Mouse (Mus musculus): ENCODE results near the gene Pde4c. TPM values are rescaled to one million over a fixed set of nuclear protein-coding genes. Genes with fewer than 3 reads are reported as not detected.

Pde4c gene
- polyA plus RNA-seq, 1 experiment: not detected

DNA sequence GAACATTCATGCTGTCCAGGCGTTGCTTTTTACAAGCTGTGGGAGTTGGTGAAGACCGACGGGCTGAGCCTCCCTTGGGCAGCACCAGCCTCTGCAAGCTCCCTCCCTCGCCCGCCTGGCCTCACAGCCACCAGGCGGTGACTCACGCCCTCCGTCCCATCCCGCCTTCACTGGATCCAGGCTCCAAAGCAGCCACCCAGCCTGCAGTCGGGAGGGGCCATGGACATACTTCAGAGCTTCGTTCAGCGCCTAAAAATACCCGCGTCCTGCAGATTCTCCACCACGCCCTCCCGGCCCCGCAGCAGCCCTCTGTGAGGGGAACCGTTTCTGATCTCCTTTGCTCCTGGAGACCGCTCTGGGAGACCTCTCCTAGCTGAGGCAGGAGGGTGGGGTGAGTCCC, 41.3 kb upstream of the Pde4c start:
- Histone ChIP-seq H3K27ac (ENCODE audit: insufficient read depth, low read depth, low read length) (peak overlapping the region; percentile 77), H3K4me3 (ENCODE audit: insufficient read depth, low read depth, low read length) (peak overlapping the region; percentile 16; the same call in 1 of the 2 replicates), H3K4me1 (ENCODE audit: control insufficient read depth, insufficient read depth, low read length) (peaks cover 34% of the 10 kb centered on the region)
- TF ChIP-seq CTCF (IDR thresholded peaks at IDR 0.05; ENCODE audit: insufficient read depth, low read depth, low read length) (no peak), POLR2A (IDR thresholded peaks at IDR 0.05; ENCODE audit: insufficient read depth, low read depth, low read length) (no peak)
- 6% methylated on average over 19 of the region's 19 CpGs for WGBS

DNA sequence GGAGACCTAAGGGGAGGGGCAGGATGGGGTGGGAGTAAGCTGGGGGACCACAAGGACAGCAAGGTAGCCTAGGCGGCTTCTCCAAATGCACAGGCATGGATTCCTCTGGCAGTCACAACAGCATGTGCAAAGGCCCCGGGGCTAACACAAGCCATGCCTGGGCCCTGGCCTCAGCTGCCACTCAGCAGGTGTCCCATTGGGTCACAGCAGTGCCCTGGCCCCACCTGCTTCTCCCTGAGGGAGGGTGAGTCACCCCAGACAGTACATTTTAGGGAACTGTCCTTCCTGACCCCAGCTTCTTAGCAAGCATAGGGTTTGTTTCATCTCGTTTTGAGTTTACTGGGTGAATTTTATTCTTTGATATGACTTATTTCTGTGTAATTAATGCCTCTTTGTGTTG, 40.8 kb upstream of the Pde4c start:
- peak overlapping the region; percentile 16; the same call in 1 of the 2 replicates for H3K4me3 ChIP-seq (ENCODE audit: insufficient read depth, low read depth, low read length)
- H3K27ac ChIP-seq (ENCODE audit: insufficient read depth, low read depth, low read length): peak overlapping the region; percentile 77
- TF ChIP-seq POLR2A (IDR thresholded peaks at IDR 0.05; ENCODE audit: insufficient read depth, low read depth, low read length) (no peak), CTCF (IDR thresholded peaks at IDR 0.05; ENCODE audit: insufficient read depth, low read depth, low read length) (no peak)
- WGBS: 56% methylated on average over 3 of the region's 3 CpGs
- peaks cover 34% of the 10 kb centered on the region for H3K4me1 ChIP-seq (ENCODE audit: control insufficient read depth, insufficient read depth, low read length)

DNA sequence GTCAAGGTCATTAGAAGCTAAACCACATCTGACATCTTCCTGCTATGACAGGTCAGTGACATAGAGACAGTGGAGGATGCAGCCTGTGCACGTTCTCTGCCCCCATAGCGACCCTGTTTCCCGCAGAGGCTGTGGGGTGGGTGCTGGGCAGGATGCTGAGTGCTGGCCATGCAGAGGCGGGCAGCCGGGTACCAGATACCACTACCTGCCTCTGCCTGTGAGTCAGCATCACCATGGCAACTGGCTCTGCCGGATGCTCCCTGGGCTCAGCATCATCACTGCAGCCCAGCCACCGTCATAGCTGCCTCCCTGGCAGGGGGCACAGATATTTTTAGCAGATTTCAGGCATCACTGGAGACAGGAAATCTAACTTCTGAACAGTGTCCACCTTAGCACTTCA, 39.2 kb upstream of the Pde4c start:
- H3K4me1 ChIP-seq (ENCODE audit: control insufficient read depth, insufficient read depth, low read length): peaks cover 34% of the 10 kb centered on the region

DNA sequence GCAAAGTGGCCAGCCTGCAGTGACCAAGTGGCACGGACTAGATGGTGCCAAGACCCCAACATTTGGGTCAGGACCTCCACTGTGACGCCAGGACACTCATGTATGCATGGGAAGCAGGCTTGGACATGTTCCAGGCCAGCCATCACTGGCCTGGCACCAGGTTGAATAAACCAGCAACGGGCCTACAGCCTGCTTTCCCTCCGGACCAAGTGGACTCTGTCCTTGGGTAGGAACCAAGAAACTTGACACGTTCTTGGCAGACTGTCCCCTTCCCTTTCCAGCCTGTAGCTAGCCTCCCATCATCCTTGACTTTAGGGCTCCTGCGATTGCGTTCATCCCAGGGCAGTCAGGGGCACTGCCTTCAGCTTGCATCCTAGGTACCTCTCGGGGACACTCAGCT, 35.9 kb upstream of the Pde4c start:
- WGBS: 54% methylated on average over 8 of the region's 8 CpGs
- peaks cover 47% of the 10 kb centered on the region for H3K4me1 ChIP-seq (ENCODE audit: control insufficient read depth, insufficient read depth, low read length)
- no peak for TF ChIP-seq CTCF (IDR thresholded peaks at IDR 0.05; ENCODE audit: insufficient read depth, low read depth, low read length)
- H3K27ac ChIP-seq (ENCODE audit: insufficient read depth, low read depth, low read length): no peak overlapping the region
- H3K4me3 ChIP-seq (ENCODE audit: insufficient read depth, low read depth, low read length): no peak overlapping the region

More for the DNA sequence above, 39.2 kb upstream of the Pde4c start:
- TF ChIP-seq POLR2A (IDR thresholded peaks at IDR 0.05; ENCODE audit: insufficient read depth, low read depth, low read length): 0 out of 2 replicates have a peak, but pooled peaks have one; percentile 14
- no peak for TF ChIP-seq CTCF (IDR thresholded peaks at IDR 0.05; ENCODE audit: insufficient read depth, low read depth, low read length)
- Histone ChIP-seq H3K27ac (ENCODE audit: insufficient read depth, low read depth, low read length) (peak overlapping the region; percentile 95), H3K4me3 (ENCODE audit: insufficient read depth, low read depth, low read length) (no peak overlapping the region)
- WGBS: 13% methylated on average over 7 of the region's 7 CpGs

DNA sequence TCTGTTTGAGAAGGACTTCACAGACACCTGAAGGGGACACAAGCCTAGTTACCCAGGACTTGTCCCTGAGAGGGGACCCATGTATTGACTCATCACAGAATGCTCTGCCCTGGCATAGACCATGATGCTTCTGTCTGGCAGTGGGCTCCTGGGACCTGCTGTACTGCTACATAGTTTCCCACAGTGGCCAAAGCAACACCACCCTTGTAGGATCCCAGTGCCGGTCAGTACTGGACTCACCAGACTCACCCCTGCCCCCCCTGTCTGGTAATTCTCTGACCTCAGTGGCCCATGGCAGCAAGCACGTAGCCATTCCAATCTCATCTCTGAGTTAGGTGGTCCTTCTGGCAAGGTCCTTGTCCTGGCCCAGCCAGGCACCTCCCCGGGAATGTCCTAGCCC, 35.4 kb upstream of the Pde4c start:
- no peak for TF ChIP-seq CTCF (IDR thresholded peaks at IDR 0.05; ENCODE audit: insufficient read depth, low read depth, low read length)
- no peak for TF ChIP-seq POLR2A (IDR thresholded peaks at IDR 0.05; ENCODE audit: insufficient read depth, low read depth, low read length)
- H3K4me3 ChIP-seq (ENCODE audit: insufficient read depth, low read depth, low read length): no peak overlapping the region
- 92% methylated on average over 3 of the region's 3 CpGs for WGBS
- H3K4me1 ChIP-seq (ENCODE audit: control insufficient read depth, insufficient read depth, low read length): peaks cover 45% of the 10 kb centered on the region
- H3K27ac ChIP-seq (ENCODE audit: insufficient read depth, low read depth, low read length): no peak overlapping the region

DNA sequence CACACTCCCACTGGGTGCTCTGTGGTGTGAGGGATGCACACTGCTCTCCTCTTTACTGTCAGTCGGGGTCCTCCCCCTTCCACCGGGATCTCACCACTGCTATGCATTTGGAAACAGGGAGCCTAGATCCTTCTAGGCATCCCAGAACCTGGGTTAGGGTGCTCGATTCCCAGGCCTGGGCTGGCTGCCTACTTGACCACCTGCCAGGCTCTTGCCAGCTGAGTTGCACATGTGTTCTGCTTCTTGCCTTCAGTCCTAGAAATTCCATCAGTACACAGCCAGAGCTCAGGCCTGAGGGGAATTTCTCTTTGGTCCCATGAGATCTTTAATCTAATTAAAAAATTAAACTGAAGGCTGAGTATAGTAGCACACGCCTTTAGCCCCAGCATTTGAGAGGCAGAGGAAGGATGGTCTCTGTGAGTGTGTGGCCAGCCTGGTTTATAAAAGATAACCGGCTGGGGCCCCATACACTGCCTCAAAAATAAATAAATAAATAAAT, 33.6 kb upstream of the Pde4c start:
- 63% methylated on average over 5 of the region's 5 CpGs for WGBS
- no peak for TF ChIP-seq POLR2A (IDR thresholded peaks at IDR 0.05; ENCODE audit: insufficient read depth, low read depth, low read length)
- TF ChIP-seq CTCF (IDR thresholded peaks at IDR 0.05; ENCODE audit: insufficient read depth, low read depth, low read length): no peak
- H3K4me3 ChIP-seq (ENCODE audit: insufficient read depth, low read depth, low read length): no peak overlapping the region
- H3K4me1 ChIP-seq (ENCODE audit: control insufficient read depth, insufficient read depth, low read length): peaks cover 30% of the 10 kb centered on the region
- no peak overlapping the region for H3K27ac ChIP-seq (ENCODE audit: insufficient read depth, low read depth, low read length)

DNA sequence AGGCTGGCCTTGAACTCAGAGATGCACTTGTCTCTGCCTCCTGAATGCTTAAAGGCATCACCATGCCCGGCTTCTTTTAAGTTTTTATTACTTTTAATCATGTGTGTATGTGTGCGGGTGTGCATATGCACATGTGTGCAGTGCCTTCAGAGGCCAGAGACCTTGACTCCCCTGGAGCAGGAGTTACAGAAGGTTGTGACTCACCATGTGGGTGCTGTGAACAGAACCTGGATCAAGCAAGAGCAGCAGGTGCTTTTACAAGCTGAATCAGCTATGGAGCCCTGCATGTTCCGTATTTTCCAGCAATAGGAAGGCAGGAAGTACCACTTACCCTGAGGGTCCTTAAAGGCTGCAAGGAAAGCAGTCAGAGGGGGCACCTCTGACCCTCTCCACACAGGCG, 32.3 kb upstream of the Pde4c start:
- Histone ChIP-seq H3K27ac (ENCODE audit: insufficient read depth, low read depth, low read length) (no peak overlapping the region), H3K4me1 (ENCODE audit: control insufficient read depth, insufficient read depth, low read length) (peaks cover 26% of the 10 kb centered on the region), H3K4me3 (ENCODE audit: insufficient read depth, low read depth, low read length) (no peak overlapping the region)
- WGBS: 73% methylated on average over 4 of the region's 4 CpGs
- no peak for TF ChIP-seq POLR2A (IDR thresholded peaks at IDR 0.05; ENCODE audit: insufficient read depth, low read depth, low read length)
- no peak for TF ChIP-seq CTCF (IDR thresholded peaks at IDR 0.05; ENCODE audit: insufficient read depth, low read depth, low read length)

DNA sequence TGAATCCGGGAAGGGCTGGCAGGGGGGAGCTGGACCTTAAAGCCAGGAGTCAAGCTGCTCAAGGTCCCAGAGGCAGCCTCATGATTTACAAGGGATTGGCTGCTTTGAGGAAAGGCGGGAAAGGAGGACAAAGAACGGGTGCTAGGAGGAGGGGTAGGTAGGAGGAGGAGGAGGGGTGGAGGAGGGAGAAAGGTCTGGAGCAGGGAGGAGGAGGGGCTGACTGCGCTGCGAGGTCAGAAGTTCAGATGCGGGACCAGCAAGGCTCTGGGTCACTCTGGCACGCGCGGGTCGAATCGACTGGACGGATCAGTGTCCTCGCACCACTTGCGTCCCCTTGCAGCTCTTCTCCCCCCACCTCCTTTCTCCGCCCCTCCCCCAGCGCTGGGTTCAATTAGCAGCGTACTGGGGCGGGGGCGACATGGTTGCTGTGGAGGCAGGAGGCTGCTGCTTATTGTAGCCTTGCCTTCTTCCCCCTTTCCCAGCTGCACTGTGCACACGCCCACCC, 31.7 kb upstream of the Pde4c start:
- Histone ChIP-seq H3K4me3 (ENCODE audit: insufficient read depth, low read depth, low read length) (peak overlapping the region; percentile 21), H3K27ac (ENCODE audit: insufficient read depth, low read depth, low read length) (no peak overlapping the region), H3K4me1 (ENCODE audit: control insufficient read depth, insufficient read depth, low read length) (peaks cover 28% of the 10 kb centered on the region)
- WGBS: 2% methylated on average over 20 of the region's 20 CpGs
- TF ChIP-seq POLR2A (IDR thresholded peaks at IDR 0.05; ENCODE audit: insufficient read depth, low read depth, low read length): no peak
- no peak for TF ChIP-seq CTCF (IDR thresholded peaks at IDR 0.05; ENCODE audit: insufficient read depth, low read depth, low read length)

DNA sequence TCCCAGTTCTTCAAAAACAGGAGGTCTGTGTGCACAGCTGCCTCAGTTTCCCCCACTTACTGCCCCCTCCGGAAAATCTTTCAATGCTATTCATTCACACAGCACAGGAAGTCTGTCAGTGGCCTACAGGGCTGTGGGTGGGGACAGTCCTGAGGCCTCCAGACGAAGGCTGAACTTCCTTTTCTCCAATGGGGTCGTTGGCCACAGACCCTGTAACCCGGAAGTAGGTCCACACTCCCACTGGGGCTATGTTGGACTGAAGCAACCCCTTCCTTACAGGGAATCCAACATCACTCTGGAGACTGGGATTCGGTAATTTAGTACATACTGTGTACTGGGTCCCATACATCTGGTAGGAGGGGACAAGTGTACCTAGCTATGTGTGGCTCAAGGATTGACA, 29.9 kb upstream of the Pde4c start:
- Histone ChIP-seq H3K4me3 (ENCODE audit: insufficient read depth, low read depth, low read length) (no peak overlapping the region), H3K27ac (ENCODE audit: insufficient read depth, low read depth, low read length) (no peak overlapping the region), H3K4me1 (ENCODE audit: control insufficient read depth, insufficient read depth, low read length) (peaks cover 36% of the 10 kb centered on the region)
- 83% methylated on average over 5 of the region's 5 CpGs for WGBS
- TF ChIP-seq CTCF (IDR thresholded peaks at IDR 0.05; ENCODE audit: insufficient read depth, low read depth, low read length): no peak
- TF ChIP-seq POLR2A (IDR thresholded peaks at IDR 0.05; ENCODE audit: insufficient read depth, low read depth, low read length): no peak
